Mouse (Mus musculus): ENCODE results near the gene Prss46.

DNA sequence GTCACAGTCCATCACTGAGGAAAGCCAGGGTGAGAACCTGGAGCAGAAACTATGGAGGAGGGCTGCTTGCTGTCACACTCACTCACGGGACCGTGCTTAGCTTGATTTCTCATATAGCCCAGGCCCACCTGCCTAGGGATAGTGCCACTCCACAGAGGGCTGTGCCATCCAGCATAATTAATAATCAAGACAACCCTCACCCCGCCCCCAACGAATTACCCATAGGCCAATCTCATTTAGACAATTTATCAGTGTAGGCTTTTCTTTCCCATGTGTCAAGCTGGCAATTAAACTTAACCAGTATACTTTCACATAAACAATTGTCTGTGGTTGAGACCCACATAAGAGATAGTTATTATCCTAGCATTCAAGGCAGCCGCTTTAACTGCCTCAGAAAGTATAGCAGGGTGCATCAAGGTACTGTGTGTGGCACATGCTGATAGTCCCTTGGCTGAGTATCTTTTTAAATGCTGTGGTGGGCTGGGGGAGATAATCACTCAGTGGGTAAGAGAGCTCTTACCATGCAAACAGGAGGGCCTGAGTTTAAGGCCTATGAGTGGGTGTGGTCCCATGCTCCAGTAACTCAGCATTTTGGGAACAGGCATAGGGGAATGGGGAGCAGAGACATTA lies 14.8 kb downstream of the Prss46 start:
- TF ChIP-seq POLR2A (IDR thresholded peaks at IDR 0.05; ENCODE audit: insufficient read depth, low read depth, low read length) (no peak), CTCF (IDR thresholded peaks at IDR 0.05) (no peak)

All from heart, adult 2 months (tissue).